Mouse (Mus musculus): ENCODE results near the gene Wdr59. TPM values are rescaled to one million over a fixed set of nuclear protein-coding genes. Genes with fewer than 3 reads are reported as not detected.

Wdr59 gene
- polyA plus RNA-seq, 1 experiment from 2014 or later: 2.9 TPM

DNA sequence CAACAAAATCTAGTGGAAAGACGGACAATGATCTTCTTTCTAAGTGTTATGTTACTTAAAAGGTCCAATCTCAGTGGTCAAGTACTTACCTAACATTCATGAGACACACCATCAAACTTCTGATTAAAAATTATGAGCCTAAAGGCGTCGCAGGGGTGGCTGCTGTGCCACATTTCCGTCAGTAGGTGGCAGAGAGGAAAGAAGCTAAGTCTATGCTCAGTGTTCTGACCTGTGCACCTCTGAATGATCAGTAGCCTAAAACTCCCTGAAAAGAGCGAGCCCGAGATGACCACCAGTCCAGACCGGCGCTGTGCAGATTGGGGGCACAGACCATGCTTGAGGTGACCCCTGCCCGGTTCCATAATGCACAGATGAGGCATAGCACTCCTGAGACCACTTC lies 103.3 kb downstream of the Wdr59 start:
- H3K36me3 ChIP-seq (ENCODE audit: control insufficient read depth, insufficient read depth, low read length): no peaks in the 10 kb centered on the region
- H3K27ac ChIP-seq (ENCODE audit: low read depth, low read length): no peak overlapping the region
- 29% methylated on average over 9 of the region's 9 CpGs for WGBS
- H3K4me1 ChIP-seq (ENCODE audit: control insufficient read depth, insufficient read depth, low read length): no peaks in the 10 kb centered on the region
- no peaks in the 10 kb centered on the region for H3K27me3 ChIP-seq (ENCODE audit: control insufficient read depth, insufficient read depth, low read length)
- no peak overlapping the region for H3K9ac ChIP-seq (ENCODE audit: low read length)
- H3K4me2 ChIP-seq: no peak overlapping the region
- no peak overlapping the region for H3K4me3 ChIP-seq (ENCODE audit: low read depth, low read length)
- no peaks in the 10 kb centered on the region for H3K9me3 ChIP-seq (ENCODE audit: control insufficient read depth, low read length)
- peak; percentile 86 for DNase-seq (ENCODE audit: low spot score, missing footprints)
- ATAC-seq (ENCODE audit: low FRiP score): no peak

DNA sequence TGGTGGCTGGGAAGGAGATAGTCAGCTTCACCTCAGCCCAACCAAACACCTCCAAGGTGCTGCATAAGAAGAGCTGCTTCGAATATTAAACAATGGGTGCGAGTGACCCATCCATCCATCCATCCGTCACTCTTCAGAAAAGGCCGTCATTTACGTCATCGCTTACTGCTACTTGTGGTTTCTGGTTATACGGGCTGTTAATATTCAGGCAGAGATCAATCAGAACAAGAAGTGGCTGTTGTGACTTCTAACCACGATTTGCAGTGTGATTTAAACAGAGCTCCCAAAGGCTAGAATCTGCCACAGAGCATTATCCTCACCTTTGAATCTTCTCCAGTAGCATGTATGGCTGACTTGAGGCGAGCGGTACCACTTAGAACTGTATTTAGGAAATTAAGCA lies 104.7 kb downstream of the Wdr59 start:
- Histone ChIP-seq H3K27me3 (ENCODE audit: control insufficient read depth, insufficient read depth, low read length) (no peaks in the 10 kb centered on the region), H3K9me3 (ENCODE audit: control insufficient read depth, low read length) (no peaks in the 10 kb centered on the region), H3K36me3 (ENCODE audit: control insufficient read depth, insufficient read depth, low read length) (no peaks in the 10 kb centered on the region), H3K4me1 (ENCODE audit: control insufficient read depth, insufficient read depth, low read length) (no peaks in the 10 kb centered on the region), H3K27ac (ENCODE audit: low read depth, low read length) (no peak overlapping the region), H3K9ac (ENCODE audit: low read length) (no peak overlapping the region), H3K4me2 (no peak overlapping the region), H3K4me3 (ENCODE audit: low read depth, low read length) (no peak overlapping the region)
- DNase-seq (ENCODE audit: low spot score, missing footprints): no peak
- ATAC-seq (ENCODE audit: low FRiP score): no peak
- 88% methylated on average over 10 of the region's 10 CpGs for WGBS

GRCm38 (mm10) chr8:111403391-111403790 lies 118.5 kb downstream of the Wdr59 start:
- Histone ChIP-seq H3K27me3 (ENCODE audit: control insufficient read depth, insufficient read depth, low read length) (no peaks in the 10 kb centered on the region), H3K4me1 (ENCODE audit: control insufficient read depth, insufficient read depth, low read length) (no peaks in the 10 kb centered on the region), H3K4me3 (ENCODE audit: low read depth, low read length) (no peak overlapping the region), H3K4me2 (no peak overlapping the region), H3K9ac (ENCODE audit: low read length) (no peak overlapping the region), H3K9me3 (ENCODE audit: control insufficient read depth, low read length) (no peaks in the 10 kb centered on the region), H3K27ac (ENCODE audit: low read depth, low read length) (no peak overlapping the region), H3K36me3 (ENCODE audit: control insufficient read depth, insufficient read depth, low read length) (no peaks in the 10 kb centered on the region)
- ATAC-seq (ENCODE audit: low FRiP score) (no peak), DNase-seq (ENCODE audit: low spot score, missing footprints) (no peak)
- WGBS: 49% methylated on average over 4 of the region's 4 CpGs

Small RNA genes lying within 50 kb of the gene (microRNA-seq; reads per million reads assigned to microRNA genes)
- not detected for gene Mir1957b

Other genes starting within 250 kb of the Wdr59 start
- 91.4 and 93.6 TPM in 2 replicates for gene Rfwd3, start 221.9 kb downstream of the Wdr59 start, polyA plus RNA-seq (2014; fragmentation: Nextera tagmentation; extraction: Ambion mirVana)
- gene Mlkl, start 183.9 kb downstream of the Wdr59 start, polyA plus RNA-seq (2014; fragmentation: Nextera tagmentation; extraction: Ambion mirVana): 0.45 and 0.65 TPM in 2 replicates
- not detected in 2 replicates for gene Fa2h, start 128.3 kb downstream of the Wdr59 start, polyA plus RNA-seq (2014; fragmentation: Nextera tagmentation; extraction: Ambion mirVana)
- 38.6 and 45.6 TPM in 2 replicates for gene Znrf1, start 14.0 kb upstream of the Wdr59 start, polyA plus RNA-seq (2014; fragmentation: Nextera tagmentation; extraction: Ambion mirVana)
- gene Ldhd, start 108.3 kb upstream of the Wdr59 start, polyA plus RNA-seq (2014; fragmentation: Nextera tagmentation; extraction: Ambion mirVana): 0.19 and 0.22 TPM in 2 replicates
- gene Zfp1, start 121.3 kb upstream of the Wdr59 start, polyA plus RNA-seq (2014; fragmentation: Nextera tagmentation; extraction: Ambion mirVana): 23.8 and 25.6 TPM in 2 replicates
- gene Ctrb1, start 168.9 kb upstream of the Wdr59 start, polyA plus RNA-seq (2014; fragmentation: Nextera tagmentation; extraction: Ambion mirVana): not detected in 2 replicates
- 36.2 and 42.1 TPM in 2 replicates for gene Bcar1, start 221.7 kb upstream of the Wdr59 start, polyA plus RNA-seq (2014; fragmentation: Nextera tagmentation; extraction: Ambion mirVana)